Mouse (Mus musculus) G1E (cell line): Measurements from ENCODE around the gene Ankrd28. TPM values are rescaled to one million over a fixed set of nuclear protein-coding genes. Genes with fewer than 3 reads are reported as not detected.
A peak's percentile ranks its signal among the peaks of the same experiment; 100 is the strongest.

ENCODE experiments used
- ATAC-seq: 2 replicates; pipeline ENCODE4 v1.8.0; 2016; ENCODE audit warnings: mild to moderate bottlenecking; ENCODE audit not compliant: insufficient number of reproducible peaks, poor library complexity, low FRiP score, severe bottlenecking; ENCODE audit errors: extremely low read depth
- DNase-seq: peaks from one replicate; pipeline ENCODE4 v3.0.0; 2012; ENCODE audit warnings: low spot score
- H3K27me3 ChIP-seq: 2 replicates; pipeline ENCODE4 v1.6.1; 2012; ENCODE audit warnings: mild to moderate bottlenecking, low read length, inconsistent platforms; ENCODE audit not compliant: insufficient read depth
- H3K36me3 ChIP-seq: replicated peaks from 2 replicates; pipeline ENCODE3; 2012; ENCODE audit warnings: mild to moderate bottlenecking, inconsistent platforms
- H3K4me1 ChIP-seq: 2 replicates; pipeline ENCODE4 v1.6.1; 2012; ENCODE audit warnings: low read depth, low read length, inconsistent platforms, mixed read lengths; ENCODE audit not compliant: insufficient read depth
- H3K4me3 ChIP-seq: 2 replicates; pipeline ENCODE4 v1.5.1; 2012; ENCODE audit warnings: low read depth, mild to moderate bottlenecking, inconsistent platforms, low read length, moderate library complexity, mixed read lengths
- H3K9me3 ChIP-seq: replicated peaks from 2 replicates; pipeline ENCODE4 v1.6.1; 2012; ENCODE audit warnings: inconsistent platforms
- CTCF ChIP-seq: IDR thresholded peaks from 2 replicates; pipeline ENCODE4 v1.5.1; 2012; ENCODE audit warnings: low read depth, low read length, inconsistent platforms, mixed read lengths
- GATA1 ChIP-seq: IDR thresholded peaks from 2 replicates; pipeline ENCODE4 v1.6.1; 2012; ENCODE audit warnings: borderline replicate concordance, low read length, inconsistent platforms, mixed read lengths
- GATA2 ChIP-seq: IDR thresholded peaks from 2 replicates; pipeline ENCODE4 v1.6.1; 2012; ENCODE audit warnings: low read depth, low read length, inconsistent platforms, borderline replicate concordance
- POLR2AphosphoS5 ChIP-seq: IDR thresholded peaks from 2 replicates; pipeline ENCODE4 v1.6.1; 2012; ENCODE audit warnings: low read depth, low read length, inconsistent platforms; ENCODE audit not compliant: insufficient replicate concordance
- TAL1 ChIP-seq: conservative IDR thresholded peaks from 2 replicates; pipeline ENCODE4 v1.6.1; 2012; ENCODE audit warnings: low read depth, low read length, inconsistent platforms, mixed read lengths
- polyA plus RNA-seq: library from polyadenylated mRNA; stranded (reverse); fragments of >175 nt; gene quantifications from 2 replicates; pipeline ENCODE4 v1.2.3, GENCODE M21; 2012
- total RNA-seq, 2 experiments: library from RNA; stranded (forward) in 1 of 2; stranded (reverse) in 1 of 2; fragments of 200-1000 nt in 1 of 2; fragments of >200 nt in 1 of 2; fragmentation: Nextera tagmentation in 1 of 2; gene quantifications; 2 replicates each; pipeline ENCODE4 v1.2.3; 2014 to 2017

Gene Ankrd28
- total and polyA plus RNA-seq, 3 experiments, result 2.6 to 69.4 (median 40.9) TPM

DNA sequence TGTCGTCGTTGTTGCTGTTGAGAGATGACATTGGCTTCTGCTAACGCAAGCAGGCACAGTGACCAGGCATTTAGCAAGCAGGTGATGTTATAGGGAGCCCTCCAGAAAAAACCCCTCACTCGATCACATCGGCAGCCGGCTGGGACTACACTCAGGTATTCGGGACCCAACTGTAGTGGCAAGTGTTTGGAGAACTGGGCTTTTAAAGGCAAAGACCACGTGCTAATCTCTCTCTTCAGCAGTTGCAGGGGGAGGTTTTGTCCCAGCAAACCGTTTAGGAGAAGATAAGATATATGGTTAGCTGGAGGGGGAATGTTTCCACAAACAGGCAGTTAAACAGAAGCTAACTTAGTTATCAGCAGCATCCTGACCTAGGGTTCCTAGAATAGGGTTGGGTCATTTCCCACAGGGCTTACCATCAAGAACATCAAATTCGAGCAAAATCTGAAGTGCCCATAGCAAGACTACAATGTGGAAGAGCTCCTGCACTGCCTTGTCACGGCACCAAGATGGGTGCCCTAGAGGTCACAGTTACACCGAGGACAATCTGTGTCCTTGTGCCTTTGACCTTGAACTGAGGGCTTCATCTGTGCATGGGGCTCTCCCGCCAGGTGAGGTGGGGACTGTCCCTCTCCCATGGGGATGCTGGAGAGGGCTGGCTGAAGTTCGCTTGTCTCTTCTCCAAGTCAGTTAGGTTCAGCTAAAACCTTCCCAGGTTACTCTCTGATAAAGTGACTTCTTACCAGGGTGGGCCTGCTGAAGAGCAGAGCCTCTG is 177.2 kb downstream of the Ankrd28 start:
- peaks cover 32% of the 10 kb centered on the region for H3K36me3 ChIP-seq
- peaks cover 20% of the 10 kb centered on the region for H3K9me3 ChIP-seq
- peaks cover 60% of the 10 kb centered on the region for H3K4me1 ChIP-seq
- H3K27me3 ChIP-seq, result no peaks in the 10 kb centered on the region
- TF ChIP-seq GATA1 (no peak), TAL1 (peak; percentile 32)
- ATAC-seq (peak; percentile 22), DNase-seq (no peak)
- H3K4me3 ChIP-seq, result peak overlapping the region; percentile 44; the same call in 1 of the 2 replicates

DNA sequence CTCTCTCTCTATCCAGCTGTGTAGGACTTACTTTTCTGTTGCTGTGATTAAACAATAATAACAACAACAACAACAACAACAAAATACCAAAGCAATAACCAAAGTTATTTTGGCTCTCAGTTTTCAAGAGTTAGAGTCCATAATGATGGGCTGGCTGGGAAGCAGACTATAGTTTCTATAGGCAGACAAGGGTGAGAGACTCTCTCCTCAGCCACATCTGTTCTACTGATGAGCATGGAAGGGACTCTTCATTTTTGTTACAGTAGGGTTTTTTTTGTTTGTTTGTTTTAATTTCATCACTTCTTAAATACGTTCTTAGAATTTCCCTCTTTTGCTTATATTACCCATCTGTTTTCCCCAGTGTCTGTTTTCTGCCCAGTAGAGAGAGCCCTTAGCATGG is 177.8 kb downstream of the Ankrd28 start:
- Histone ChIP-seq H3K4me1 (peaks cover 53% of the 10 kb centered on the region), H3K36me3 (peaks cover 26% of the 10 kb centered on the region), H3K9me3 (peaks cover 20% of the 10 kb centered on the region), H3K4me3 (no peak overlapping the region), H3K27me3 (no peaks in the 10 kb centered on the region)
- no peak for ATAC-seq
- DNase-seq, result no peak
- TF ChIP-seq CTCF, result no peak
- TF ChIP-seq GATA2, result no peak
- no peak for TF ChIP-seq TAL1
- no peak for TF ChIP-seq POLR2AphosphoS5
- TF ChIP-seq GATA1, result no peak

DNA sequence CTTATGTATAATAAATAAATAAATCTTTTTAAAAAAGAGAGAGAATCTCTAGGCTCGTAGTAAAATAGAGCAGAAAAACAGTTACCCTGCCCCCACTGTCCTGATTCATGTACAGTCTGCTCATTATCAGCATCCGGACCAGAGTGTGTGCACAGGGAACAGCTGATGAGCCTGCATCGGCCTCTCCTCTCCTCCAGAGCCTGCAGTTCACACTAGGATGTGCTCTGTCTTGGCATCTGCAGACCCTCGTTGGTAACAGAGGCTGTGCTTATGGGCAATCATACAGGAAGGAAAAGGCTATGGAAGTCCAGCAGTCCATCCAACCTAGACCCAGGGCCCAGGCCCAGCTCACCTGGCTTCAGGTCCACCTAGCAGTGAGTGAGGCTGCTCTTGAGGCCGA is 178.3 kb downstream of the Ankrd28 start:
- peaks cover 25% of the 10 kb centered on the region for H3K36me3 ChIP-seq
- H3K4me3 ChIP-seq, result no peak overlapping the region; the same call in 1 of the 2 replicates
- H3K4me1 ChIP-seq, result peaks cover 49% of the 10 kb centered on the region
- ATAC-seq (no peak), DNase-seq (no peak)
- no peak for TF ChIP-seq GATA2
- peaks cover 20% of the 10 kb centered on the region for H3K9me3 ChIP-seq
- no peaks in the 10 kb centered on the region for H3K27me3 ChIP-seq

DNA sequence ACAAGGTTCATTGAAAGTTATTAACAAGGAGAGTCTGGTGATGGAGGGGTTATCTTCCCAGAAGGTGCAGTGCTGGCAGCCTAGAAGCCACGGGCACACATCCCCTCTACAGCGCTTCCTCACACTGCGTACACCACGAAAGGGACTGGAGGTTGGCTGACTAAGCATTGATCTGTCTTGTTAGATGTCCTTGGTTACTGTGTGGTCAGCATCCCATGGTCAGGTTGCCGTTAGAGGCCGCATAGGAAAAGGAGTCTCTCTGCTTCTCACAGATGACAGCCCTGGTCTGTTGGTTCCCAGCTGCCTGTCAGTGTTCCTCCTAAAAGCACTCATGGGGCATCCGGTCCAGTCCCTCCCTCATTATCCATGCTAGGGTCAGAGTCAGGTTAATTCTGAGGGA is 179.2 kb downstream of the Ankrd28 start:
- no peak for TF ChIP-seq POLR2AphosphoS5
- TF ChIP-seq GATA1, result no peak
- no peak for TF ChIP-seq TAL1
- no peak for TF ChIP-seq GATA2
- TF ChIP-seq CTCF, result no peak
- H3K36me3 ChIP-seq, result peaks cover 25% of the 10 kb centered on the region
- no peak overlapping the region for H3K4me3 ChIP-seq
- no peaks in the 10 kb centered on the region for H3K27me3 ChIP-seq
- no peak for ATAC-seq
- peaks cover 20% of the 10 kb centered on the region for H3K9me3 ChIP-seq
- peaks cover 40% of the 10 kb centered on the region for H3K4me1 ChIP-seq
- no peak for DNase-seq

DNA sequence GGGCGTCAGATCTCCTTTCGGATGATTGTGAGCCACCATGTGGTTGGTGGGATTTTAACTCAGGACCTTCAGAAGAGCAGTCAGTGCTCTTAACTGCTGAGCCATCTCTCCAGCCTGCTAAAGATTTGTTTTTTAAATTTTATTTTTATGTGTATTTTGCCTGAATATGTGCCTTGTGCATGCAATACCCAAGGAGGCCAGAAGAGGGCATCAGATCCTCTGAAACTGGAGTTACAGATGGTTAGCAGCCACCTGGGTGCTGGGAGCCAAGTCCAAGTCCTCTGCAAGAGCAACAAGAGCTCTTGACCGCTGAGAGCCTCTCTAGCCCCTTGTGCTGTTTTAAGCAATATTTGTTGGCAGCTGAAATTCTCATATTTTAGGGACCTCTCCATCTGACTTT is 180.1 kb downstream of the Ankrd28 start:
- H3K36me3 ChIP-seq, result peaks cover 24% of the 10 kb centered on the region
- peaks cover 20% of the 10 kb centered on the region for H3K9me3 ChIP-seq
- TF ChIP-seq TAL1, result no peak
- no peak for TF ChIP-seq POLR2AphosphoS5
- no peak for TF ChIP-seq CTCF
- no peak for TF ChIP-seq GATA2
- TF ChIP-seq GATA1, result no peak
- DNase-seq, result no peak
- no peak overlapping the region for H3K4me3 ChIP-seq
- no peak for ATAC-seq
- no peaks in the 10 kb centered on the region for H3K27me3 ChIP-seq
- H3K4me1 ChIP-seq, result peaks cover 36% of the 10 kb centered on the region

Other genes with a start within 250 kb of the Ankrd28 start
- gene Colq, start 239.3 kb downstream of the Ankrd28 start, total RNA-seq (2014; fragmentation: Nextera tagmentation), result not detected in 2 replicates
- 0.06 and 0.44 TPM in 2 replicates for gene Colq, start 239.3 kb downstream of the Ankrd28 start, total RNA-seq (2017)
- not detected in 2 replicates for gene Colq, start 239.3 kb downstream of the Ankrd28 start, polyA plus RNA-seq
- gene Gm49387, start 189.8 kb downstream of the Ankrd28 start, total RNA-seq (2014; fragmentation: Nextera tagmentation), result not detected in 2 replicates
- not detected in 2 replicates for gene Gm49387, start 189.8 kb downstream of the Ankrd28 start, total RNA-seq (2017)
- not detected in 2 replicates for gene Gm49387, start 189.8 kb downstream of the Ankrd28 start, polyA plus RNA-seq
- gene Btd, start 189.6 kb downstream of the Ankrd28 start, total RNA-seq (2014; fragmentation: Nextera tagmentation), result 11.9 and 17.1 TPM in 2 replicates
- gene Btd, start 189.6 kb downstream of the Ankrd28 start, total RNA-seq (2017), result 14.5 and 14.7 TPM in 2 replicates
- 2.9 and 4.2 TPM in 2 replicates for gene Btd, start 189.6 kb downstream of the Ankrd28 start, polyA plus RNA-seq
- gene Hacl1, start 189.4 kb downstream of the Ankrd28 start, total RNA-seq (2014; fragmentation: Nextera tagmentation), result 29.7 and 34.3 TPM in 2 replicates
- 41.8 and 53.3 TPM in 2 replicates for gene Hacl1, start 189.4 kb downstream of the Ankrd28 start, total RNA-seq (2017)
- 1.8 and 1.9 TPM in 2 replicates for gene Hacl1, start 189.4 kb downstream of the Ankrd28 start, polyA plus RNA-seq
- gene Galnt15, start 198.3 kb upstream of the Ankrd28 start, total RNA-seq (2014; fragmentation: Nextera tagmentation), result not detected in 2 replicates
- gene Galnt15, start 198.3 kb upstream of the Ankrd28 start, total RNA-seq (2017), result 0.05 and 0.06 TPM in 2 replicates
- gene Galnt15, start 198.3 kb upstream of the Ankrd28 start, polyA plus RNA-seq, result not detected in 2 replicates